Mouse (Mus musculus): ENCODE measurements around the gene Rad54l.

GRCm38 (mm10) chr4:116077240-116078095 is 46.0 kb downstream of the Rad54l start:
- TF ChIP-seq CTCF (IDR thresholded peaks at IDR 0.05; ENCODE audit: borderline replicate concordance, insufficient read depth, low read depth, low read length) = no peak
- TF ChIP-seq POLR2A (IDR thresholded peaks at IDR 0.05; ENCODE audit: borderline replicate concordance, insufficient read depth, low read length) = no peak

Data from cerebellum, adult 2 months (tissue).